Mouse (Mus musculus) lung, embryonic 15.5 days (tissue): ENCODE results near the gene Gja1. TPM values are rescaled to one million over a fixed set of nuclear protein-coding genes. Genes with fewer than 3 reads are reported as not detected.

ENCODE experiments used
- ATAC-seq: fragments of 200-750 bp; cut with Nextera tagmentation; 2 replicates; pipeline ENCODE4 v1.8.0; 2017; ENCODE audit warnings: moderate number of reproducible peaks, borderline replicate concordance; ENCODE audit not compliant: low FRiP score, low TSS enrichment; ENCODE audit errors: extremely low read depth
- H3K27ac ChIP-seq: fragments of 300-500 bp; sonication (generic); 2 replicates; pipeline ENCODE4 v1.5.1; 2015; ENCODE audit warnings: moderate library complexity, mild to moderate bottlenecking, inconsistent platforms
- H3K27me3 ChIP-seq: fragments of 300-500 bp; sonication (generic); 2 replicates; pipeline ENCODE4 v1.6.1; 2015; ENCODE audit warnings: inconsistent platforms
- H3K36me3 ChIP-seq: fragments of 300-500 bp; sonication (generic); 2 replicates; pipeline ENCODE4 v1.6.1; 2015; ENCODE audit warnings: inconsistent platforms
- H3K4me1 ChIP-seq: fragments of 300-500 bp; sonication (generic); 2 replicates; pipeline ENCODE4 v1.6.1; 2015; ENCODE audit warnings: inconsistent platforms
- H3K4me2 ChIP-seq: fragments of 300-500 bp; sonication (generic); 2 replicates; pipeline ENCODE4 v1.6.1; 2015; ENCODE audit warnings: inconsistent platforms, mild to moderate bottlenecking, moderate library complexity
- H3K4me3 ChIP-seq: fragments of 300-500 bp; sonication (generic); 2 replicates; pipeline ENCODE4 v1.5.1; 2015; ENCODE audit warnings: mild to moderate bottlenecking, inconsistent platforms
- H3K9ac ChIP-seq: fragments of 300-500 bp; sonication (generic); 2 replicates; pipeline ENCODE4 v1.6.1; 2015; ENCODE audit warnings: inconsistent platforms
- H3K9me3 ChIP-seq: fragments of 300-500 bp; sonication (generic); 2 replicates; pipeline ENCODE4 v1.6.1; 2016; ENCODE audit warnings: inconsistent platforms
- WGBS: fragments of 180-500 bp; shearing (Covaris S2); methylation state at CpG from one replicate; pipeline ENCODE4 v1.1.7; 2015; 5-methylcytosine and 5-hydroxymethylcytosine counted together
- polyA plus RNA-seq: library from polyadenylated mRNA; unstranded; fragments of >200 nt; fragmentation: Nextera tagmentation; extraction: Ambion mirVana; gene quantifications from 2 replicates; pipeline ENCODE4 v1.2.1, GENCODE M21; 2015

Gja1 gene
- polyA plus RNA-seq, 1 experiment from 2014 or later, result 88.7 TPM

GRCm38 (mm10) chr10:56425016-56425798 lies 48.1 kb downstream of the Gja1 start:
- H3K9me3 ChIP-seq, result no peaks in the 10 kb centered on the region
- H3K27me3 ChIP-seq, result no peaks in the 10 kb centered on the region
- H3K27ac ChIP-seq, result no peak overlapping the region
- no peak overlapping the region for H3K4me2 ChIP-seq
- 83% methylated on average over 15 of the region's 15 CpGs for WGBS
- H3K36me3 ChIP-seq, result no peaks in the 10 kb centered on the region
- no peaks in the 10 kb centered on the region for H3K4me1 ChIP-seq
- H3K9ac ChIP-seq, result no peak overlapping the region
- no peak overlapping the region for H3K4me3 ChIP-seq
- no peak for ATAC-seq

- H3K9me3 ChIP-seq, result no peaks in the 10 kb centered on the region
- H3K9ac ChIP-seq, result no peak overlapping the region
- no peak overlapping the region for H3K4me2 ChIP-seq
- H3K4me3 ChIP-seq, result no peak overlapping the region
- 57% methylated on average over 4 of the region's 4 CpGs for WGBS
- no peaks in the 10 kb centered on the region for H3K36me3 ChIP-seq
- H3K27ac ChIP-seq, result no peak overlapping the region
- no peaks in the 10 kb centered on the region for H3K27me3 ChIP-seq
- ATAC-seq, result no peak
- no peaks in the 10 kb centered on the region for H3K4me1 ChIP-seq
Observed at GRCm38 (mm10) chr10:56426369-56426768, 49.2 kb downstream of the Gja1 start.

DNA sequence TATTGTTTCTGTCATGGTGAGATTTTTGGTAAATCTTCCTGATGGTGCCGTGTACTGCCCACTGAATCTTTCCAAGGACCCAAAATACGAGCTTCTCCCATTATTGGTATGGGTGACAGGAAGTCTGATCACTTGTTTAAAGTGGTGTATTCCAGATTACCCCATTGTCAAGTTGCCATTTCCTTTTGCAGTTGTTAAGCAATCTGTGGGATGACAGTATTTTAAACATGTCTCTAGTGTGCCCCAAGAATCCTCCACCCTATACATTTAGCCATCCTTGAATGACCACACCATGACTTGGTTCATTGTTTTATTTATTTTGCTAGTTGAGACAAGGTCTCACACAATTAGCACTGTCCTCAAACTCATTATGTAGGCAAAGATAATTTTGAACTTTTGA lies 50.3 kb downstream of the Gja1 start:
- no peak for ATAC-seq
- Histone ChIP-seq H3K4me1 (peaks cover 9% of the 10 kb centered on the region), H3K27ac (no peak overlapping the region), H3K9me3 (no peaks in the 10 kb centered on the region), H3K27me3 (no peaks in the 10 kb centered on the region), H3K9ac (no peak overlapping the region), H3K4me3 (no peak overlapping the region), H3K4me2 (no peak overlapping the region), H3K36me3 (no peaks in the 10 kb centered on the region)
- WGBS, result 74% methylated on average over 2 of the region's 2 CpGs

DNA sequence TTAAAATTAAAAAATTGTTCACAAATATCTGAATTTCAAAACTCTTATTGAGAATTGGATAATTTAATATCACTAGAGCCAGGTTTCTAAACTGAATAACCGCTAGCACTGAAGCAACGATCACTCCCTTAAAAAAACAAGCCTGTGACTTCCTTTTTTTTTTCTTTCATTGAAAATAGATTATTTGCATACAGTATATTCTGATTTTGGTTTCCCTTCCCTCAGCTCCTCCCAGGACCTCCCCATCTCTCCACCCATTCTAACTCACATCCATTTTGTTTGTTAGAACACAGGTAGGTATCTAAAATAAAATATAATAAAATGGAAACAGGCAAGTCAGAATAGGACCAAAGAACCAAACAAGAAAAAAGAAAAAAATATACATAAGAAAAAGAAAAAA lies 50.7 kb downstream of the Gja1 start:
- ATAC-seq, result no peak

GRCm38 (mm10) chr10:56429011-56429410 lies 51.9 kb downstream of the Gja1 start:
- Histone ChIP-seq H3K36me3 (no peaks in the 10 kb centered on the region), H3K4me3 (no peak overlapping the region), H3K27me3 (no peaks in the 10 kb centered on the region), H3K9ac (no peak overlapping the region), H3K9me3 (no peaks in the 10 kb centered on the region), H3K4me2 (no peak overlapping the region), H3K4me1 (peaks cover 12% of the 10 kb centered on the region), H3K27ac (no peak overlapping the region)
- WGBS, result 74% methylated on average over 5 of the region's 5 CpGs
- ATAC-seq, result no peak

More for the DNA sequence above, 50.7 kb downstream of the Gja1 start:
- Histone ChIP-seq H3K9me3 (no peaks in the 10 kb centered on the region), H3K27ac (no peak overlapping the region), H3K4me1 (peaks cover 12% of the 10 kb centered on the region), H3K27me3 (no peaks in the 10 kb centered on the region), H3K36me3 (no peaks in the 10 kb centered on the region), H3K4me2 (no peak overlapping the region), H3K9ac (no peak overlapping the region), H3K4me3 (no peak overlapping the region)
- WGBS, result 78% methylated on average over 2 of the region's 2 CpGs

- no peaks in the 10 kb centered on the region for H3K36me3 ChIP-seq
- ATAC-seq, result peak; percentile 74; the same call in 1 of the 2 replicates
- peaks cover 12% of the 10 kb centered on the region for H3K4me1 ChIP-seq
- 7% methylated on average over 23 of the region's 23 CpGs for WGBS
- peak overlapping the region; percentile 31 for H3K4me3 ChIP-seq
- no peak overlapping the region for H3K27ac ChIP-seq
- peak overlapping the region; percentile 61 for H3K4me2 ChIP-seq
- H3K9me3 ChIP-seq, result no peaks in the 10 kb centered on the region
- H3K9ac ChIP-seq, result no peak overlapping the region; the same call in 1 of the 2 replicates
- no peaks in the 10 kb centered on the region for H3K27me3 ChIP-seq
Observed at GRCm38 (mm10) chr10:56431600-56432389, 54.7 kb downstream of the Gja1 start.

DNA sequence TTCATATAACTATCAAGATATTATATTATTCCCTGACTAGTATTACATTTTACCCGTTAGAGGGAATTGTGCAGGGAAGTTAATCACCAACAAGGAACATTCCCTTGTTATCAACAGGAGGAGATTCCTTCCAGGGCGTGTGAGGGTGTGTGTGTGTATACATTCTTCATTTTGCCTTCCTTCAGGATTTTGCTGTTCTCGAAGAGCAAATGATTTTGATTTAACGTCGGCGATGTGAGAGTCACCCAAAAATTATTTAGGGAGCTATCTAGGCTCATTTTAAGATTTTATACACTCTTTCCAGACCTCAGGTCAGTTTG lies 55.2 kb downstream of the Gja1 start:
- Histone ChIP-seq H3K27me3 (no peaks in the 10 kb centered on the region), H3K9me3 (no peaks in the 10 kb centered on the region), H3K4me2 (peak overlapping the region; percentile 61; the same call in 1 of the 2 replicates), H3K9ac (no peak overlapping the region), H3K27ac (no peak overlapping the region), H3K4me3 (no peak overlapping the region), H3K36me3 (no peaks in the 10 kb centered on the region), H3K4me1 (peaks cover 12% of the 10 kb centered on the region)
- WGBS, result 23% methylated on average over 6 of the region's 6 CpGs
- ATAC-seq, result no peak

- Histone ChIP-seq H3K36me3 (no peaks in the 10 kb centered on the region), H3K9me3 (no peaks in the 10 kb centered on the region), H3K4me1 (0 out of 2 replicates have a peak, but pooled peaks cover 6% of the 10 kb centered on the region), H3K9ac (no peak overlapping the region), H3K27me3 (no peaks in the 10 kb centered on the region), H3K4me3 (no peak overlapping the region), H3K27ac (no peak overlapping the region), H3K4me2 (no peak overlapping the region)
- WGBS, result 36% methylated on average over 11 of the region's 11 CpGs
- no peak for ATAC-seq
Observed at GRCm38 (mm10) chr10:56437290-56437689, 60.2 kb downstream of the Gja1 start.

DNA sequence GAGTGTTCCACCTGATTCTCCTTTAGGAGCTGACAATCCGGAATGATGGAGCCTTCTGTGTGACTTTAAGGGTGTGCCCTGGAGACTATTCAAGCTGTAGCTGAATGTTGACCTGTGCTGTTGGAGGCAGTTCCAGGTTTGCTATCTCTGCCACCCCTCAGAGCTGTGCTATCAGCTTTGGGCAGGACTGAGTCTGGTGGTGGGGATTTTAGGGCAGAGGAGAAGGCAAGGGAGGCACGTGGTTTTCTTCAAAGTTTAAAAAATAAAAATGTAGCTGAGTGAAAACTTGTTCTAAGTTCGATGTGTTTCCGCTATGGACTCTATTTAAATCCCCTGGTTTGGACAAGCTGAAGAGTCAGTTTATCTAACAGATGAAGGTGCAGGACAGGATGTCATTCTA lies 62.5 kb downstream of the Gja1 start:
- WGBS, result 27% methylated on average over 4 of the region's 4 CpGs
- Histone ChIP-seq H3K9ac (no peak overlapping the region), H3K4me1 (0 out of 2 replicates have a peak, but pooled peaks cover 2% of the 10 kb centered on the region), H3K36me3 (no peaks in the 10 kb centered on the region), H3K4me3 (no peak overlapping the region), H3K4me2 (no peak overlapping the region), H3K9me3 (no peaks in the 10 kb centered on the region), H3K27me3 (no peaks in the 10 kb centered on the region), H3K27ac (no peak overlapping the region)
- ATAC-seq, result no peak

DNA sequence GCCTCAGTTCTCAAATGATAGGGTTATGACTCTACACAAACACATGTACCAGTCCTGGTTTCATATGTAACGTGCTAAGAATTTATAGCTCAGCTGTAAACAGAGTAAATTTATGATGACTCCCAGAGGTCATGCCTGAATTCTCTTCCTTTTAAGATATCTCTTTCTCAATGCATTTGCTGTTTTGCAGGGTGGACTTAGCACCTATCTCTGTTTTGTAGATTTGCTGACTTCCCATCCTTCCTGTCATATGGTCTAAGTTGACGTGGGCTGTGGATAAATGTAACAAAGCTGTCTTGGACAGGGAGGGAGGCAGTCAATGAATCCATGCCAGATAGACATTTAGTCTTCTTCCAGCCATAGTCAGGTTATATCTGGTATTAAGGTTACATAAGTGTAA lies 67.3 kb downstream of the Gja1 start:
- Histone ChIP-seq H3K9me3 (no peaks in the 10 kb centered on the region), H3K36me3 (no peaks in the 10 kb centered on the region), H3K9ac (no peak overlapping the region), H3K27me3 (no peaks in the 10 kb centered on the region), H3K4me3 (no peak overlapping the region), H3K4me2 (no peak overlapping the region), H3K27ac (no peak overlapping the region), H3K4me1 (0 out of 2 replicates have a peak, but pooled peaks cover 2% of the 10 kb centered on the region)
- WGBS, result 65% methylated on average over 2 of the region's 2 CpGs
- no peak for ATAC-seq

GRCm38 (mm10) chr10:56449030-56449429 lies 71.9 kb downstream of the Gja1 start:
- H3K4me3 ChIP-seq, result no peak overlapping the region
- no peaks in the 10 kb centered on the region for H3K4me1 ChIP-seq
- WGBS, result 41% methylated on average over 4 of the region's 4 CpGs
- no peak overlapping the region for H3K9ac ChIP-seq
- H3K36me3 ChIP-seq, result no peaks in the 10 kb centered on the region
- H3K27ac ChIP-seq, result no peak overlapping the region
- H3K4me2 ChIP-seq, result no peak overlapping the region
- ATAC-seq, result no peak
- no peaks in the 10 kb centered on the region for H3K9me3 ChIP-seq
- no peaks in the 10 kb centered on the region for H3K27me3 ChIP-seq
